Mouse (Mus musculus) kidney, postnatal 0 days (tissue): ENCODE data around the gene Tmem205. TPM values are rescaled to one million over a fixed set of nuclear protein-coding genes. Genes with fewer than 3 reads are reported as not detected.
A peak's percentile ranks its signal among the peaks of the same experiment; 100 is the strongest.

Source experiments
- ATAC-seq: fragments of 200-750 bp; cut with Nextera tagmentation; replicated peaks from 2 replicates; pipeline ENCODE4 v1.8.0; 2017; ENCODE audit warnings: low read depth, moderate number of reproducible peaks, moderate TSS enrichment, moderate library complexity; ENCODE audit not compliant: low FRiP score
- DNase-seq: peaks from one replicate; pipeline ENCODE4 v3.0.0-alpha.2; 2016; ENCODE audit warnings: low spot score
- H3K27ac ChIP-seq: fragments of 300-500 bp; sonication (generic); 2 replicates; pipeline ENCODE4 v1.5.1; 2014; ENCODE audit warnings: mild to moderate bottlenecking
- H3K27me3 ChIP-seq: fragments of 300-500 bp; sonication (generic); 2 replicates; pipeline ENCODE4 v1.6.1; 2014; ENCODE audit warnings: low read length, mixed read lengths; ENCODE audit not compliant: insufficient read depth
- H3K36me3 ChIP-seq: fragments of 300-500 bp; sonication (generic); 2 replicates; pipeline ENCODE4 v1.6.1; 2014; ENCODE audit warnings: low read length, mixed read lengths; ENCODE audit not compliant: insufficient read depth
- H3K4me1 ChIP-seq: fragments of 300-500 bp; sonication (generic); replicated peaks from 2 replicates; pipeline ENCODE4 v1.6.1; 2014; ENCODE audit warnings: antibody characterized with exemption, low read length, mixed read lengths; ENCODE audit not compliant: insufficient read depth
- H3K4me2 ChIP-seq: fragments of 300-500 bp; sonication (generic); 2 replicates; pipeline ENCODE4 v1.6.1; 2014; ENCODE audit warnings: mild to moderate bottlenecking, low read length, moderate library complexity, mixed read lengths
- H3K4me3 ChIP-seq: fragments of 300-500 bp; sonication (generic); replicated peaks from 2 replicates; pipeline ENCODE4 v1.5.1; 2014; ENCODE audit warnings: low read depth, low read length
- H3K9ac ChIP-seq: fragments of 300-500 bp; sonication (generic); 2 replicates; pipeline ENCODE4 v1.6.1; 2014; ENCODE audit warnings: low read depth, low read length
- H3K9me3 ChIP-seq: fragments of 300-500 bp; sonication (generic); replicated peaks from 2 replicates; pipeline ENCODE4 v1.6.1; 2016; ENCODE audit warnings: low read length, inconsistent platforms, mixed read lengths
- CTCF ChIP-seq: IDR thresholded peaks from 2 replicates; pipeline ENCODE4 v1.5.1; 2016; ENCODE audit warnings: antibody characterized with exemption, low read depth, mild to moderate bottlenecking, moderate library complexity
- WGBS: fragments of 180-500 bp; shearing (Covaris S2); extraction: QIAGEN DNeasy Blood & Tissue Kit; methylation state at CpG from one replicate; pipeline ENCODE4 v1.1.7; 2014; 5-methylcytosine and 5-hydroxymethylcytosine counted together
- polyA plus RNA-seq: library from polyadenylated mRNA; unstranded; fragments of >200 nt; fragmentation: Nextera tagmentation; extraction: Ambion mirVana; gene quantifications from 2 replicates; pipeline ENCODE4 v1.2.1, GENCODE M21; 2015

The Tmem205 gene
- polyA plus RNA-seq, 1 experiment from 2014 or later, result 83.7 TPM

GRCm38 (mm10) chr9:21925034-21925433 lies 2.3 kb downstream of the Tmem205 start:
- H3K4me3 ChIP-seq, result no peak overlapping the region
- TF ChIP-seq CTCF, result no peak
- no peak overlapping the region for H3K4me2 ChIP-seq
- WGBS, result 95% methylated on average over 3 of the region's 3 CpGs
- no peaks in the 10 kb centered on the region for H3K27me3 ChIP-seq
- no peak overlapping the region for H3K27ac ChIP-seq
- ATAC-seq (no peak), DNase-seq (no peak)
- H3K36me3 ChIP-seq, result no peaks in the 10 kb centered on the region
- H3K9me3 ChIP-seq, result no peaks in the 10 kb centered on the region
- H3K4me1 ChIP-seq, result 0 out of 2 replicates have a peak, but pooled peaks cover 3% of the 10 kb centered on the region
- no peak overlapping the region for H3K9ac ChIP-seq

GRCm38 (mm10) chr9:21924099-21924493 lies 3.3 kb downstream of the Tmem205 start:
- Histone ChIP-seq H3K27me3 (no peaks in the 10 kb centered on the region), H3K9ac (no peak overlapping the region), H3K9me3 (no peaks in the 10 kb centered on the region), H3K27ac (peak overlapping the region; percentile 3; the same call in 1 of the 2 replicates), H3K4me3 (no peak overlapping the region), H3K4me1 (0 out of 2 replicates have a peak, but pooled peaks cover 3% of the 10 kb centered on the region), H3K36me3 (no peaks in the 10 kb centered on the region), H3K4me2 (no peak overlapping the region)
- WGBS, result 56% methylated on average over 6 of the region's 6 CpGs
- TF ChIP-seq CTCF, result no peak
- ATAC-seq (no peak), DNase-seq (peak; percentile 85)

GRCm38 (mm10) chr9:21923490-21924098 lies 3.8 kb downstream of the Tmem205 start:
- 41% methylated on average over 3 of the region's 3 CpGs for whole genome bisulfite sequencing
- peak overlapping the region; percentile 3; the same call in 1 of the 2 replicates for H3K27ac ChIP-seq
- TF ChIP-seq CTCF, result no peak

GRCm38 (mm10) chr9:21923036-21923435 lies 4.3 kb downstream of the Tmem205 start:
- H3K9ac ChIP-seq, result no peak overlapping the region
- H3K4me1 ChIP-seq, result 0 out of 2 replicates have a peak, but pooled peaks cover 3% of the 10 kb centered on the region
- no peaks in the 10 kb centered on the region for H3K36me3 ChIP-seq
- H3K27me3 ChIP-seq, result no peaks in the 10 kb centered on the region
- H3K27ac ChIP-seq, result no peak overlapping the region
- no peak for ATAC-seq
- DNase-seq, result no peak
- no peaks in the 10 kb centered on the region for H3K9me3 ChIP-seq
- H3K4me2 ChIP-seq, result no peak overlapping the region
- H3K4me3 ChIP-seq, result no peak overlapping the region
- TF ChIP-seq CTCF, result no peak
- WGBS, result 91% methylated on average over 4 of the region's 4 CpGs

More at GRCm38 (mm10) chr9:21923490-21924098, 3.8 kb downstream of the Tmem205 start:
- Histone ChIP-seq H3K36me3 (no peaks in the 10 kb centered on the region), H3K9ac (no peak overlapping the region), H3K27me3 (no peaks in the 10 kb centered on the region), H3K4me3 (no peak overlapping the region), H3K4me2 (no peak overlapping the region), H3K9me3 (no peaks in the 10 kb centered on the region), H3K4me1 (0 out of 2 replicates have a peak, but pooled peaks cover 3% of the 10 kb centered on the region)
- DNase-seq (no peak), ATAC-seq (no peak)

GRCm38 (mm10) chr9:21918692-21919384 lies 8.5 kb downstream of the Tmem205 start:
- H3K27ac ChIP-seq, result no peak overlapping the region
- H3K36me3 ChIP-seq, result no peaks in the 10 kb centered on the region
- no peak overlapping the region for H3K9ac ChIP-seq
- H3K27me3 ChIP-seq, result no peaks in the 10 kb centered on the region
- no peaks in the 10 kb centered on the region for H3K9me3 ChIP-seq
- 0 out of 2 replicates have a peak, but pooled peaks cover 5% of the 10 kb centered on the region for H3K4me1 ChIP-seq
- ATAC-seq, result no peak
- no peak for DNase-seq
- 24% methylated on average over 5 of the region's 5 CpGs for WGBS
- peak overlapping the region; percentile 54; the same call in 1 of the 2 replicates for H3K4me3 ChIP-seq
- H3K4me2 ChIP-seq, result peak overlapping the region; percentile 96
- no peak for TF ChIP-seq CTCF

GRCm38 (mm10) chr9:21918035-21918592 lies 9.2 kb downstream of the Tmem205 start, which contains the start of gene Rab3d:
TSS of gene Rab3d (minus strand) at chr9:21918192.
- no peaks in the 10 kb centered on the region for H3K36me3 ChIP-seq
- WGBS, result under 1% methylated on average over 36 of the region's 36 CpGs
- 0 out of 2 replicates have a peak, but pooled peaks cover 5% of the 10 kb centered on the region for H3K4me1 ChIP-seq
- 0 out of 2 replicates have a peak, but pooled peaks have one; percentile 3 for TF ChIP-seq CTCF
- H3K4me2 ChIP-seq, result peak within 1 kb of the TSS; percentile 96
- peak; percentile 92 for ATAC-seq
- H3K9ac ChIP-seq, result peak within 1 kb of the TSS; percentile 55
- no peaks in the 10 kb centered on the region for H3K9me3 ChIP-seq
- peak within 1 kb of the TSS; percentile 54 for H3K4me3 ChIP-seq
- no peaks in the 10 kb centered on the region for H3K27me3 ChIP-seq
- H3K27ac ChIP-seq, result peak within 1 kb of the TSS; percentile 51
- DNase-seq, result peak; percentile 97
